Mouse (Mus musculus): ENCODE measurements around the gene Shroom3.

DNA sequence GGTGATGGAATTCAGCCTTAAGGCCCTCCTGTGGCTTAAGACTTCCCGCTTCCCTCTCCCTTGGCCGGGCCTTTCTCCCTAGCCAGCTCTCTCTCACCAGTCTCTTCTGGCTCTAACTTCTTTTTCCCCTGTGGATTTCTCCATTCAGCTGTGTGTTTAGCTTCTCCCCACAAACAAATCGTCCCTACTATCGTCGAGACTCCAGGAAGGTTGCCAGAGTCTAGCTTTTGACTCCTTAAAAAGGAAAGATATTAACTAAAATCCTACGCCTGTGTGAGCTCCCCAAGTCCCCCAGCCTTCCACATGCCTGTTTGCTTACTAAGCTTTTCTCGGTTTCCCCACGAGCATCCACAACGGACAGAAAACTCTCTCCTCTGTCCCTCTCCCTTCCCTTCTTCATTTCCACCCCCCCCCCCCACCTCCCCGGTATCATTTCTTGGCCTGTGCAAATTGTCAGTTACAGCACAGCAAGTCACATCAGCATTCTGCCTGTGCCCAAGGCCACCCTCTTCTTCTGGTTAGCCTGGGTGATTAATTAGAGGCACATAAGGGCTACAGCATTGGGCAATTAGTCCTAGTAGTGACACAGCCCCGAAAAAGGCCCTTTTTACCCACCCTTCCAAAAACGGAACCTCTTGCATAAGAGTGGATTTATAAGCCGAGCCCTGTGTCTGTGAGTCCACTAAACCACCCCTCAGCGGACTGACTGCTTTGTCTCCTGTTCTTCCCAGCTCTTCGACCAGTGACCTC lies 256.2 kb downstream of the Shroom3 start:
- no peak for TF ChIP-seq CTCF (conservative IDR thresholded peaks at IDR 0.05; ENCODE audit: insufficient read depth, insufficient read length, low read depth, low read length)
- no peak for TF ChIP-seq POLR2A (IDR thresholded peaks at IDR 0.05; ENCODE audit: low read depth, low read length)

Data from kidney, adult 2 months (tissue).